Mouse (Mus musculus) stomach, postnatal 0 days (tissue): Measurements from ENCODE around the gene Irx5.

Experiments used
- CTCF ChIP-seq: IDR thresholded peaks from 2 replicates; pipeline ENCODE4 v1.5.1; 2016; ENCODE audit warnings: antibody characterized with exemption, low read depth, mild to moderate bottlenecking, moderate library complexity
- EP300 ChIP-seq: optimal IDR thresholded peaks from 2 replicates; pipeline ENCODE3; 2016; ENCODE audit warnings: antibody characterized with exemption

DNA sequence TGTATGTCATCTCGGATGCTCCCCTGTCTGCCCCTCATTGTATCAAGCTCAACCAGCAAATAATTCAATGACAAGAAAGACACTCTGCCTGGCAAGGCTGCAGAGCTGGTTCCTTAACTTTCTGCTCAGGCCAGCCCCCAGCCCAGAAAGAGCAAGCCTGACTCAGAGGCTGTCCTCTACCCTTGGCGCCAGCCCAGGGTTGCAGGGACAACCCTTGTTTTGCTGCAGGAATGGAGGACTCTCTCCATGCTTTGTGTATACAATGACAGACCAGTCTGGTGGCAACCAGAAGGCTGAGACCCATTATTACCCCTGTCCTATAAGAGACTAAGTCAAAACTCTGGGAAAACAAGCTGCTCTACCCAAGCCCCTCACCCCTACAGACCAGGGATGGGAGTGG, 46.8 kb downstream of the Irx5 start:
- TF ChIP-seq CTCF (no peak), EP300 (no peak)
